ENCODE assay signal across 22 mouse cellular contexts in genomic region chr4:150286980-150287379, GRCm38 (mm10).
"Had no signal": no experiment of that assay in that cellular context is flagged by ENCODE, and none has a peak within 500 bp of the region (broad histone marks: within the 10 kb centered on the region; RNA-seq: fewer than 3 reads in every experiment).

No protein-coding gene starts in this region.

- H3K4me3 ChIP-seq: kidney, embryonic 15.5 days; limb, embryonic 10.5 days; limb, embryonic 13.5 days; liver, embryonic 12.5 days; liver, embryonic 15.5 days; lung, embryonic 15.5 days; megakaryocyte, embryonic 14.5 days; midbrain, embryonic 10.5 days; midbrain, embryonic 15.5 days; neural tube, embryonic 13.5 days; stomach, embryonic 15.5 days had no signal

- H3K27ac ChIP-seq: kidney, embryonic 15.5 days; limb, embryonic 10.5 days; limb, embryonic 13.5 days; liver, embryonic 12.5 days; liver, embryonic 15.5 days; lung, embryonic 15.5 days; midbrain, embryonic 10.5 days; midbrain, embryonic 15.5 days; neural tube, embryonic 13.5 days; stomach, embryonic 15.5 days had no signal

- H3K27me3 ChIP-seq: kidney, embryonic 15.5 days; limb, embryonic 13.5 days; liver, embryonic 12.5 days; liver, embryonic 15.5 days; lung, embryonic 15.5 days; megakaryocyte, embryonic 14.5 days; midbrain, embryonic 15.5 days; neural tube, embryonic 13.5 days; stomach, embryonic 15.5 days had no signal

- H3K36me3 ChIP-seq: liver, embryonic 15.5 days; lung, embryonic 15.5 days; midbrain, embryonic 15.5 days; stomach, embryonic 15.5 days had no signal

- DNase-seq: kidney, adult 2 months; kidney, postnatal 10 days; kidney, postnatal 36 days; liver; lung, adult 18-20 months; lung, postnatal 10 days; lung, postnatal 36 days; retina, postnatal 1 day; right cerebral cortex, postnatal 25 days; spleen, adult 18-20 months; thymus, postnatal 36 days had no signal
